Mouse (Mus musculus) ZHBTc4 (cell line): ENCODE data around the gene Adamts17.

Source experiments
- DNase-seq: peaks from one replicate; pipeline ENCODE4 v3.0.0-alpha.2; 2011; ENCODE audit warnings: low read depth, low spot score

The Adamts17 gene

DNA sequence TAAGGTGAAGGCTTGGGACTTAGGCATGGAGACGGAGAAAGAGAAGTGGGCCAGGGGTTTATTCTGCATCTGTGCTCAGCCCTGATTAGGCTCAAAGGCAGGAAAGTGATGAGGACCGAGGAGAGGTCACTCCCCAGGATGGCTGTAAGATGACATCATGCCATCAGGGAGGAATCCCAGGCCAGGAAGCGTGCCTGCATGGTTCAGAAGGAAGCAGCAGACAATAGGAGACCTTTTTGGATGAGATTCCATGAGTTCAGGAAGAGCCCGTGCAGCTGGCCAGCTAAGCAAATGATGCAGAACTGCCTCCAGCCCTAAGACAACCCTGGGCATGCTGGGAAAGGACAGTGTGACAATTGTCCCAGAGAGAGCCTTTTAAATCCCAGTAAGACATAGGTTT is 93.7 kb downstream of the Adamts17 start:
- no peak for DNase-seq

DNA sequence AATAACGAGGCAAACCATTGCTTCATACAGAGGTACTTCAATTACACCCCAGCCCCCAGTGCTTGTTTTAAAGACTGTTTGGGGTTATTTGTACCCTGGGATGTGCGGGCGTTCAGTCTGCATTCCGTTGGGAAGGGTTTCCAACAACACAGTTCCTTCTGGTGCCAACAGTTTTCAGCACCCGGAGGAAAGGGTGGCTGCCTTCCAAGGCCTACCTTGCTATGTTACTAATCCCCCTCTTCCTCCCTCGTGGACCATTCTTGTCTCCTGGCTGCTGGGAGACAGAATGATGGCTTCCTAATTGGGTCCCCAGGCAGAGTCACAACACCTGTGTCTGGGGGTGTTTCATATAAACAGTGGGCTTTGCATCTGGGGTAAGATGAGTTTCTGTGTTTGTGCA is 94.5 kb downstream of the Adamts17 start:
- no peak for DNase-seq

GRCm38 (mm10) chr7:66935041-66935440 is 95.5 kb downstream of the Adamts17 start:
- DNase-seq: no peak

- no peak for DNase-seq
Observed at GRCm38 (mm10) chr7:66936042-66936755, 96.7 kb downstream of the Adamts17 start.

DNA sequence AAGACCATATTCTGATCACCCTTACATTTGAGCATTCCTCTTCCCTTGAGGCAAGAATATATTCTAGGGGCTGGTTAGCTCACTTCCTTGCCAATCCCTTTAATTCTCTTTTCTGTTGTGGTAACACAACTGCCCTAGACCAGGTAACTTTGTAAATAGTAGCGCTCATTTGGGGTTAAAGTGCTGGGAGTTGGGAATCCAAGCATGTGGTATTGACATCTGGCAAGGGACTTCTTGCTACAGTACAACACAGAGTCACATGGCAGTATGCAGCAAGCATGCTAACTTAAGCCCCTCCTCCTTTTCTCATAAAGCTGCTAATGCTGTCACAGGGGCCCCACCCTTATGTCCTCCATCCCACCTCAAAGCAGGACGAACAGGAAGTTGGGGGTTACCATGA is 97.4 kb downstream of the Adamts17 start:
- DNase-seq: no peak

DNA sequence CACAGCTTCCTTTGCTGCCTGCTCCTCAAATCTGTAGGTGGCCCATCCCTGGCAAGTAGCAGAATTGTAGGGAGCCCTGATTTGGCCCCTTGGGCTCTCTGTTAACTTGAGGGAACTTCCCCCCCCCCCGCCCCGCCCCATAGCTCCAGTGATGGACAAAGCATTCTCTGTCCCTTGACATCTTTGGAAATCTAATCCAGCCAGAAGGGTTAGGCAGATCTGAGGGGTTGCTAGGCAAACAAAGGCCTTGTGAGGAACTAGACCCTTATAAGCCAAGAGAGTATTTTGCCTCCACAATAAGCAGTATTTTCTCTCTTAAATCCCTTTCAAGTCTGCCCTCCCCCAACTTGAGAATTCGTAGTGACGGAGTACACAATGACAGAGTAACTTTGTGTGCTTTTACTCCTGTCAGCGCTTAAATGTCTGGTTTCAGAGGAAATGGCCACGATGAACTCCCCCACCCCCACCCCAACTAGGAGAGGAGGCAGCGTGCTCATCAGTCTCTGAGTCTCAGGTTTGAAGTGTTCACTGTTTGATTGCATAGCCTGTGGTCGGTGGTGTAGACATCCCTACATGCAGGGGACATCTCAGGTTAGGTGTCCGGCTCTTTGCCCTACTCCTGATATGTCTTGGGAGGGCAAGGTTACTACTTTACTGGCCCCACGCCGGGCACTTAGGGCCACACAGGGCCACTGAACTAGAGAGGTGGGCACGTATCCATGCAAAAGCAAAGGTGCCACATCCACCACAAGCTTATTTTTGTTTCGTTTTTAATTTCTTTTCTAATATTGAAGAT is 99.7 kb downstream of the Adamts17 start:
- no peak for DNase-seq

DNA sequence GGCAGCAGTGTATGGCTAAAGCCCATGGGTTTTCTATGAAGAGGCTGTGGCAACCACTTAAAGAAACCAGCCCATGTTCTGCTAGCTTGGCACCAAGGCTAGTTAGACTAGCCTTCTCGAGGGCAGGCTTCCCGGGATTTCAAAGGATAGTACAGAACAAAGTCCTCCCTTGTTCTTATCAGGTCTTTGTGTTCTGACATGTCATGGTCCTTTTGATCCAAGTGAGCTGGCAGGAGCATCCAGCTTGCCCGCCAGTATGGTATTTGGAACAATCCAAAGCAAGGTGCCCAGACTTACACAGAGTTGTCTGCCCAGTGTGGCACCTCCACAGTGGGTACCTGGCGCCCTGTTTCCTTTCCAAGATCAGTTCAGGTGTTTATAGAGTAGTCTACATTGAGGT is 101.2 kb downstream of the Adamts17 start:
- no peak for DNase-seq

DNA sequence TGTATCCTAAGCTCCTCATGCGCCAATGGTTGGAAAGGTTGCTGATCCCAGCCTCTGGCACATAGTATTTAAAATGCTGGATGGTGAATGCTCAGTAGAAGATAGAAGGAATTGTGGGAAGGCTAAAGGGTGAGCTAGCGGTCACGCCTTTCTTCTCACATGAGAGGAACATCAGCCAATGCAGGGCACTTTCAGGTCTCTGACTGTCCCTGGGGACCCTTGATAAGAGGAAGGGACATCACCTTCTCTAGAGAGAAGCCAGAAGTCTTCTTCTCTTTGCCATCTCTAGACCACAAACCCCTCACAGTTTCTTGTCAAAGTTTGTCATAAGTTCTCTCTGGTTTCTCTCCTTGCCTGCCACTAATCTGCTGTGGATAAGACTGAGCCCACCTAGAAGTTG is 109.5 kb downstream of the Adamts17 start:
- no peak for DNase-seq

GRCm38 (mm10) chr7:66952921-66953320 is 113.4 kb downstream of the Adamts17 start:
- DNase-seq: no peak

GRCm38 (mm10) chr7:66954073-66954472 is 114.5 kb downstream of the Adamts17 start:
- DNase-seq: no peak

GRCm38 (mm10) chr7:66954723-66955122 is 115.2 kb downstream of the Adamts17 start:
- DNase-seq: no peak

DNA sequence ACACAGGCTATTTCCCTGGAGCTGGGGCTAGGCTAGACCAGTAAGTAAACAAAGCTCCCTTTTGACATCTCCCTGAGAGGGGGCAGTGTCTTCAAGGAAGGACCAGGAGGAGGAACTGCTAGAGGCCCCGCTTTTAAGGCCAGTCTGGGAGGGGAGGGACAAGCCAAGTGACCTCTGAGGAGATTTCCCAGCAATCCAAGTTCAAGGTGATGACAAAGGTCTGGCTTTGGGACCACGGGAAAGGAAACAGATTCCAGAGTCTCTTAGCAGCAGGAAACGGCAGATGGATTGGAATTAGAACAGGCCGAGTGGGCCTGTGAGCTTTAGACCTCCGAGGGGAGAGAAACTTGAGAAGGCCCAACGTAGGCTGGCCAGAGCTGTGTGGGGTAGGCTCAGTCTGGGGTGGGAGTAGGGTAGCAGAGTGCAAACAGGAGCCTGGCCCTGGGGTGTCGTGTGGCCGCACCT is 116.0 kb downstream of the Adamts17 start:
- no peak for DNase-seq

DNA sequence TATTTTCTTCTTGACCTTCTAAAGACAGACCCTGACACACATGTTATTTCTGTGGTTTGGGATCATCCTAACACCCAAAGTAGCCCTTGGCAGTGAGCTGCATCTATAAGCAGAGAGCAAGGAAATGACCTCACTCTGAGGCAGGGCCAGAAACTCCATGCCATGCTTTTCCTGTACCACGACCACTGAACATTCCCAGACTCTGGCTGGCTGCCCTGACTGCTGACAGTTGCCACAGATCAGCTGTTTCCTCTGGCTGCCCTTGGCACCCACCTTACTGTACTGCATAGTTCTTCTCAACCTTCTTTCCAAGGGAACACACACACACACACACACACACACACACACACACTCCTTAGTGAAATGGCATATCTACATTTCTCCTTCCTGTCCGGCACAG is 116.4 kb downstream of the Adamts17 start:
- no peak for DNase-seq

GRCm38 (mm10) chr7:66957764-66958163 is 118.2 kb downstream of the Adamts17 start:
- no peak for DNase-seq

DNA sequence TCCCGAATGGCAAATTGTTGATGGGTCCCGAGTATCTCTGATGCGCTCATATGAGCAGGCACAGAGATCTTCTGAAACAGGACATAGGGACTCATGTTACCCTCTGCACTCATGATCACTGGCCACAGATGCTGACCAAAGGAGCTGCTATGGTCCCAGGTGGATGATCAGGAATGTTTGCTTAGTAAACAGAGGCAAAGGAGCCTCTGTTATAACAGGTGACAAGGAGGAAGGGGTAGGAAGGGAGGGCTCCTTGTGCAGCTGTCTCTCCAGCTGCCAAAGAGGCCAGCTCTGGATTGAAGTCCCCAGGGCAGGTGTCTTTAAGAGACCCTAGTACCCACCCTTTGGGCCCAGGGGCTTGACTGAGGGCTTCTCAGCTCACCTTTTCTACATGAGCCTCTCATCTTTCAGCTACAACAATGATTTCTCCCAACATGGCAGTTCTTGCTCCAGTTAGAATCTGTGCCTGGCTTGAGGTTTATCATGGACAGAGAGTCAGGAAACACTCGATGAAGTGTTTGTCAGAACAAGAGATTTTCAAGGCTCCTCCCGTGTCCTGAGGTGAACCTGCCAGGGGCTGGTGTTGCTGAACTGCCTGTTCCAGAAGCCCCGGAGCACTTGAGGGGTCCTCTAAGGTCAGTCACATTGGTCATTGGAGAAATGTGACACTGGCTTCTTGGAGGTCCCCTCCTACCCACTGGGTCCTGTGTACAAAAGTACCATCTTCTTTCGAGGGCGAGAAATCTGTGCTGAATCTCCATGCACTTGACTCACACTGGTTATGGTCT is 120.9 kb downstream of the Adamts17 start:
- DNase-seq: no peak

- DNase-seq: no peak
Observed at GRCm38 (mm10) chr7:66962736-66963135, 123.2 kb downstream of the Adamts17 start.

GRCm38 (mm10) chr7:66963541-66963940 is 124.0 kb downstream of the Adamts17 start:
- DNase-seq: no peak

DNA sequence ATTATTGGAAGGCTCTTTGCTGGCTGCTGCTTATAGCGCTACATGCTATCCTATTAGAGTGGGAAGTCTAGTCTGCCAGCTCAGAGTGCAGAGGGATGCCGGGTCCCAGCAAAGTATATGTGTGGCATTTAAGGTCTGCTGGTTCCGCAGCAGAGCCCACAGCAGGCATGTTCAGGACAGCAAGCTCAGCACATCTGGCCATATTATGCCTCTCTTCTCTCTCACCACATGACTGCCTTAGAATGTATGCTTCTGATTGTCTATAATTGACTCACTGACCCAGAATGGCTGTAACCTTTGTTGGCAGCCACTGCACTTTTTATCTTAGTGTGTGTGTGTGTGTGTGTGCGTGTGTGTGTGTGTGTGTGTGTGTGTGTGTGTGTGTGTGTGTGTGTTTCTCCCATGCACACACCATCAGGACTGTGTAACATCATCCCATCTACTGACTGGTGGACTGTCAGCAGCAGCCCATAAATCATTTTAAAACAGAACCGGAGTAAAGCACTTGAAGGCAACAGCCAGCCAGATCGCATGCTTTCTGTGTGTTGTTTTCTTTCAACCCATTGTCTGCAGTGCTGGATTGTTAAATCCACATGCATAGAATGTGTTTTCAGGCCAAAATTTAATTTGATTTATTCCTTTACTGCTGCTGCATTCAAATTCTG is 127.1 kb downstream of the Adamts17 start:
- no peak for DNase-seq

DNA sequence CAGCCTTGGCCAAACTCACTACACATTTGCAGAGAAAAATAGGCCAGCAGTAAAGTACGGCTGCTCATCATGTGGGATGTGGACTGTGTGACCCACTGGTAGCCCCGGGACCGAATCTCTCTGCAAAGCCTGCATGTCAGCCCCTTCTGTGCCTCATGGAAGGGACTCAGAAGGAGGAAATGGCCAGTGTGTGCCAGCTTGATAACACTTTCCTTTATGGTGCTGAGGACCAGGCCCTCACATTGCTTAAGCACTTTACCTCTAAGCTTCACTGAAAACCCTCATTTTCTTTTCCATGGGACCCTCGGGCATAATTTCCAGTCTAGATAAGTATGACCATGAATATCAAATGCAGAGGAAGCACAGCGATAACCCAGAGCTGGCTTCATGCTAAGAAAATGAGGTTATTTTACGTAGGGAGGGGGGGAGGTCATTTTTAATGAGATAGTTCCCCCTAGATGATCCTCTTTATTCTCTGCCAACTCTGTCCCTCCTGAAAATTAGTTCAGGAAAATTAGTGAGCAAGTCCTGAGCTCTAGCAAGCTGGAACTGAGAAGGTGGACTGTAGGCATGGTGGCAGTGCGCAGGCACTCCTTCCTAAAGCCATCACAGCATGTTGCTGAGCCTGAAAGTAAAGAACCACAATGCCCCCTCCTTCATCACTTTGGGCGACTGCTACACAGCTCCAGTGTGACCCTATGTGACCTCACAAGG is 127.8 kb downstream of the Adamts17 start:
- no peak for DNase-seq

DNA sequence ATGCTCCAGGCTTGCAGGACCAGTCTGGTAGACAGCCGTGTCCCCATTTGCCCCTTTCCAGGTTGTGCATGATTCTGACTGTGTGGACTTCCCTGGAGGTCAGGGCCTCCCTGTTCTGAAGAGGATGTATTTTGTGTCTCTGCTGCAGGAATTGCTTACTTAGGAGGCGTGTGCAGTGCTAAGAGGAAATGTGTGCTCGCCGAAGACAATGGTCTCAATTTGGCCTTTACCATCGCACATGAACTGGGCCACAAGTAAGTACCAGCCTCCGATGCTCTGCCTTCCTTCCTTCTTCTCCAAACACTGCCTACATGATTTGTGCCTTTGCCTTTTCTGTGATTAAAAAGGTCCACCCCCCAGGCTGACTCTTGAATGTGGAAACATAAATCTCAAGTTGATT is 129.1 kb downstream of the Adamts17 start:
- no peak for DNase-seq

GRCm38 (mm10) chr7:66969199-66969598 is 129.7 kb downstream of the Adamts17 start:
- no peak for DNase-seq
